ENCODE assay signal across 8 mouse cellular contexts in the genomic region with DNA sequence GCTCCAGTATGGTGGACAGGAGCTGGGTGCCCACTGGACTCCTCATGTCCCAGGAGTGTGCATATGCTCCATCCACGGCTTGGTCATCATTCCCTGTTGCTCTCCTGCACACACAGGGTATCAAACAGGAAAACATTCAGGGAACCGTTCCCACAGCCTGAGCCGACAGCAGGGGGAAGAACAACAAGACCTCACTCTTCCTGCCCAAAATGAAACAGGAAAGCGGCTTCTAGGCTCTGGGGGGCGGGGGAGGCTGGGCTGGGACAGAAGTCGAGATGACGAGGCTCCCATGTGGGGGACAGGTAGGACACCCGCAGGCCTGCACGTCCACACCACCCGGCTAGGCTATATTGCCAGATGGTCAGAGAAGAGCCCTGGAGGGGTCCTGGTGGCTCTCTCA. TPM values are rescaled to one million over a fixed set of nuclear protein-coding genes. Genes with fewer than 3 reads are reported as not detected.
DNase-seq lines count a peak whose midpoint lies in the region; ATAC-seq and TF ChIP-seq lines count a peak whose summit lies in the region.
"Had no signal": no experiment of that assay in that cellular context is flagged by ENCODE, and none has a peak within 500 bp of the region (broad histone marks: within the 10 kb centered on the region; RNA-seq: fewer than 3 reads in every experiment).

No protein-coding gene starts in this region.

- H3K4me1 ChIP-seq in limb, embryonic 14.5 days (ENCODE audit: control insufficient read depth, insufficient read depth, low read length): peaks cover 4% of the 10 kb centered on the region; the same call in 1 of the 2 replicates
- peaks cover 14% of the 10 kb centered on the region for H3K4me1 ChIP-seq in limb, embryonic 10.5 days
- peaks cover 5 to 6% of the 10 kb centered on the region in 2 experiments for H3K4me1 ChIP-seq in heart, embryonic 14.5 days (ENCODE audit: control insufficient read depth in 2 of 2, insufficient read depth in 2 of 2, low read length in 2 of 2)
- peaks cover 16% of the 10 kb centered on the region for H3K4me1 ChIP-seq in liver, postnatal 0 days (ENCODE audit: insufficient read depth)

- TF ChIP-seq EP300 in liver, postnatal 0 days (IDR thresholded peaks at IDR 0.05; ENCODE audit: low read depth): no peak

- no peak overlapping the region for H3K4me2 ChIP-seq in limb, embryonic 14.5 days (replicated peaks; ENCODE audit: low read depth, low read length, severe bottlenecking)
- no peak overlapping the region for H3K4me2 ChIP-seq in heart, embryonic 14.5 days (ENCODE audit: low read length)
- 0 out of 2 replicates have a peak overlapping the region, but pooled peaks have one; percentile 7 for H3K4me2 ChIP-seq in liver, postnatal 0 days (ENCODE audit: low read depth, low read length)

- TF ChIP-seq POLR2A in limb, embryonic 14.5 days (IDR thresholded peaks at IDR 0.05; ENCODE audit: borderline replicate concordance, extremely low read depth, insufficient read depth, insufficient read length): no peak

- 0 out of 2 replicates have a peak, but pooled peaks cover 3% of the 10 kb centered on the region for H3K27me3 ChIP-seq in limb, embryonic 14.5 days (ENCODE audit: control insufficient read depth, insufficient read depth, low read length)
- H3K27me3 ChIP-seq in limb, embryonic 10.5 days (ENCODE audit: low read depth, poor library complexity, severe bottlenecking): peaks cover 48% of the 10 kb centered on the region
- peaks cover 11% of the 10 kb centered on the region for H3K27me3 ChIP-seq in heart, embryonic 14.5 days (ENCODE audit: control insufficient read depth, insufficient read depth, low read length)
- H3K27me3 ChIP-seq in liver, postnatal 0 days (ENCODE audit: insufficient read depth, low read length): peaks cover 8% of the 10 kb centered on the region; the same call in 1 of the 2 replicates

- H3K9ac ChIP-seq in limb, embryonic 14.5 days (ENCODE audit: low read depth, low read length, severe bottlenecking): no peak overlapping the region
- H3K9ac ChIP-seq in heart, embryonic 14.5 days (ENCODE audit: low read length): no peak overlapping the region
- no peak overlapping the region for H3K9ac ChIP-seq in liver, postnatal 0 days (replicated peaks)
- H3K9ac ChIP-seq: midbrain, embryonic 15.5 days had no signal

- no peaks in the 10 kb centered on the region for H3K36me3 ChIP-seq in limb, embryonic 14.5 days (ENCODE audit: control insufficient read depth, insufficient read depth, low read length)
- no peaks in the 10 kb centered on the region for H3K36me3 ChIP-seq in limb, embryonic 10.5 days
- H3K36me3 ChIP-seq in heart, embryonic 14.5 days (ENCODE audit: control insufficient read depth, insufficient read depth, low read length): 0 out of 2 replicates have a peak, but pooled peaks cover 4% of the 10 kb centered on the region
- no peaks in the 10 kb centered on the region for H3K36me3 ChIP-seq in liver, postnatal 0 days (replicated peaks; ENCODE audit: insufficient read depth, low read length)
- H3K36me3 ChIP-seq: midbrain, embryonic 15.5 days had no signal

- 68% methylated on average over 10 of the region's 10 CpGs for WGBS in limb, embryonic 14.5 days
- WGBS in limb, embryonic 10.5 days: 62% methylated on average over 10 of the region's 10 CpGs
- 52% methylated on average over 10 of the region's 10 CpGs for WGBS in heart, embryonic 14.5 days
- WGBS in liver, postnatal 0 days (ENCODE audit: insufficient replicate concordance): 39% methylated on average over 10 of the region's 10 CpGs

- 0 out of 2 replicates have a peak overlapping the region, but pooled peaks have one; percentile 26 for H3K27ac ChIP-seq in limb, embryonic 14.5 days (replicated peaks; ENCODE audit: low read depth, low read length)
- H3K27ac ChIP-seq in limb, embryonic 10.5 days: no peak overlapping the region
- H3K27ac ChIP-seq in heart, embryonic 14.5 days (replicated peaks in 1 of 2; ENCODE audit: control insufficient read depth in 1 of 2, insufficient read depth in 1 of 2, low read depth in 2 of 2, low read length in 2 of 2): peak overlapping the region; percentile 72 to 75
- peak overlapping the region; percentile 62; the same call in 1 of the 2 replicates for H3K27ac ChIP-seq in liver, postnatal 0 days (ENCODE audit: low read depth)
- H3K27ac ChIP-seq: midbrain, embryonic 15.5 days had no signal

- no peak overlapping the region for H3K4me3 ChIP-seq in limb, embryonic 14.5 days (replicated peaks; ENCODE audit: low read length)
- H3K4me3 ChIP-seq in limb, embryonic 10.5 days: no peak overlapping the region
- no peak overlapping the region for H3K4me3 ChIP-seq in heart, embryonic 14.5 days (ENCODE audit: control insufficient read depth in 1 of 2, insufficient read depth in 1 of 2, low read depth in 1 of 2, low read length in 2 of 2)
- no peak overlapping the region for H3K4me3 ChIP-seq in liver, postnatal 0 days (ENCODE audit: low read depth, low read length)
- H3K4me3 ChIP-seq: midbrain, embryonic 15.5 days had no signal

- no peaks in the 10 kb centered on the region for H3K9me3 ChIP-seq in limb, embryonic 14.5 days (ENCODE audit: control insufficient read depth, low read length)
- no peaks in the 10 kb centered on the region for H3K9me3 ChIP-seq in limb, embryonic 10.5 days (replicated peaks)
- no peaks in the 10 kb centered on the region for H3K9me3 ChIP-seq in heart, embryonic 14.5 days (ENCODE audit: control insufficient read depth, low read length)
- no peaks in the 10 kb centered on the region for H3K9me3 ChIP-seq in liver, postnatal 0 days (ENCODE audit: low read length)
- H3K9me3 ChIP-seq: midbrain, embryonic 15.5 days had no signal

- DNase-seq in limb, embryonic 14.5 days (ENCODE audit: low spot score): no peak
- DNase-seq in limb, embryonic 10.5 days (ENCODE audit: low spot score): no peak
- DNase-seq in liver, postnatal 0 days: no peak
- no peak for DNase-seq in embryo, embryonic 11 days
- DNase-seq in right cerebral cortex, adult 2 months (ENCODE audit: low spot score in 2 of 2): no peak

- ATAC-seq in limb, embryonic 14.5 days (ENCODE audit: low FRiP score, low read depth): no peak
- ATAC-seq in common myeloid progenitor, adult 5-6 weeks (replicated peaks; ENCODE audit: low read depth, poor library complexity, severe bottlenecking): 0 out of 2 replicates have a peak, but pooled peaks have one; percentile 16
- ATAC-seq in heart, embryonic 14.5 days (ENCODE audit: insufficient number of reproducible peaks, insufficient read depth, low FRiP score, low read depth): no peak
- no peak for ATAC-seq in liver, postnatal 0 days
- ATAC-seq: midbrain, embryonic 15.5 days had no signal

- TF ChIP-seq CTCF in liver, postnatal 0 days (IDR thresholded peaks at IDR 0.05; ENCODE audit: low read depth): no peak

RNA-seq across cellular contexts. Expression of a gene that starts 10.9 kb away (rescaled TPM):
- polyA plus RNA-seq in limb, embryonic 14.5 days (2012; rRNA removed): 8.7 and 9.0 TPM in 2 replicates
- polyA plus RNA-seq in limb, embryonic 14.5 days (2014; fragmentation: Nextera tagmentation; extraction: Ambion mirVana): 5.1 and 6.2 TPM in 2 replicates
- 5.3 and 6.0 TPM in 2 replicates for polyA plus RNA-seq in limb, embryonic 10.5 days (2016; fragmentation: Nextera tagmentation; extraction: Ambion mirVana)
- not detected in 2 replicates for total RNA-seq in common myeloid progenitor, adult 5-6 weeks (2017)
- 6.9 and 8.8 TPM in 2 replicates for polyA plus RNA-seq in heart, embryonic 14.5 days (2014; fragmentation: Nextera tagmentation; extraction: Ambion mirVana)
- 1.8 and 1.9 TPM in 2 replicates for polyA plus RNA-seq in liver, postnatal 0 days (2015; fragmentation: Nextera tagmentation; extraction: Ambion mirVana)

RNA-seq across cellular contexts. Expression of a gene that starts 14.6 kb away (rescaled TPM):
- polyA plus RNA-seq in limb, embryonic 14.5 days (2012; rRNA removed): 0.79 and 0.94 TPM in 2 replicates
- 0.48 and 0.68 TPM in 2 replicates for polyA plus RNA-seq in limb, embryonic 14.5 days (2014; fragmentation: Nextera tagmentation; extraction: Ambion mirVana)
- polyA plus RNA-seq in limb, embryonic 10.5 days (2016; fragmentation: Nextera tagmentation; extraction: Ambion mirVana): 0.62 and 0.86 TPM in 2 replicates
- total RNA-seq in common myeloid progenitor, adult 5-6 weeks (2017): not detected in 2 replicates
- polyA plus RNA-seq in heart, embryonic 14.5 days (2014; fragmentation: Nextera tagmentation; extraction: Ambion mirVana): 0.32 and 0.67 TPM in 2 replicates
- 0.35 and 0.36 TPM in 2 replicates for polyA plus RNA-seq in liver, postnatal 0 days (2015; fragmentation: Nextera tagmentation; extraction: Ambion mirVana)

RNA-seq across cellular contexts. Expression of a gene that starts 47.9 kb away (rescaled TPM):
- polyA plus RNA-seq in limb, embryonic 14.5 days (2012; rRNA removed): 17.0 and 19.2 TPM in 2 replicates
- 14.8 and 16.6 TPM in 2 replicates for polyA plus RNA-seq in limb, embryonic 14.5 days (2014; fragmentation: Nextera tagmentation; extraction: Ambion mirVana)
- polyA plus RNA-seq in limb, embryonic 10.5 days (2016; fragmentation: Nextera tagmentation; extraction: Ambion mirVana): 23.0 and 26.9 TPM in 2 replicates
- 12.8 and 22.5 TPM in 2 replicates for total RNA-seq in common myeloid progenitor, adult 5-6 weeks (2017)
- polyA plus RNA-seq in heart, embryonic 14.5 days (2014; fragmentation: Nextera tagmentation; extraction: Ambion mirVana): 7.8 and 8.7 TPM in 2 replicates
- polyA plus RNA-seq in liver, postnatal 0 days (2015; fragmentation: Nextera tagmentation; extraction: Ambion mirVana): 4.7 TPM in 2 replicates
